Mouse (Mus musculus): ENCODE data around the gene Gm6482. TPM values are rescaled to one million over a fixed set of nuclear protein-coding genes. Genes with fewer than 3 reads are reported as not detected.
"Not testable (repeated sequence)": the region's sequence is repeated elsewhere in the genome, so short reads cannot be mapped to it uniquely, and the experiment has no call there.

Gene Gm6482
- total RNA-seq (2022): not detected

DNA sequence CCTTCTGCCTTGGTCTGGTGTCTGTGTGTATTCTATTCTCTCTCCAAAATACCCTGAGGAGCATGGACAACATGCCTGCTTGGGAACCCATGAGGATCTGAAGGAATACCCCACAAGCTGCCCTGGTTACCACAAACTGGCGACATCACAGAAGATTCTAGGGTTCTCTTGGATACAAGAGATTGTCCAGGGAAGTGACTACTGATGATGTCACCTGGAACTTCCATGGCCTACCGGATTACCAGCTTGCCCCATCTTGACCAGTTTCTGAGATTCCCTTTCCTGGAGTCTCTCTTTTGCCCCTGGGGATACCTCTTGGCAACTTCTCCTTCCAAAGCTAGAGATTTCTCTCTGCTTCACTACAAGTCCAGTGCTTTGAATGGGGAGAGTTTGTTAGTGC, at the start of gene Gm6482:
TSS of gene Gm6482 (minus strand) at position 101 of the 400 bp plus-strand sequence.
- not testable (repeated sequence) for DNase-seq

DNA sequence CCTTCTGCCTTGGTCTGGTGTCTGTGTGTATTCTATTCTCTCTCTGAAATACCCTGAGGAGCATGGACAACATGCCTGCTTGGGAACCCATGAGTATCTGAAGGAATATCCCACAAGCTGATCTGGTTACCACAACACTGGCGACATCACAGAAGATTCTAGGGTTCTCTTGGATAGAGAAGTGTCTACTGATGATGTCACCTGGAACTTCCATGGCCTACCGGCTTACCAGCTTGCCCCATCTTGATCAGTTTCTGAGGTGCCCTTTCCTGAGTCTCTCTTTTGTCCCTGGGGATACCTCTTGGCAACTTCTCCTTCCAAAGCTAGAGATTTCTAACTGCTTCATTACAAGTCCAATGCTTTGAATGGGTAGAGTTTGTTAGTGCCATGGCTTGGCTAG, 45.3 kb upstream of the Gm6482 start, which contains the start of gene Gm7954:
TSS of gene Gm7954 (minus strand) at position 101 of the 400 bp plus-strand sequence.
- not testable (repeated sequence) for DNase-seq

DNA sequence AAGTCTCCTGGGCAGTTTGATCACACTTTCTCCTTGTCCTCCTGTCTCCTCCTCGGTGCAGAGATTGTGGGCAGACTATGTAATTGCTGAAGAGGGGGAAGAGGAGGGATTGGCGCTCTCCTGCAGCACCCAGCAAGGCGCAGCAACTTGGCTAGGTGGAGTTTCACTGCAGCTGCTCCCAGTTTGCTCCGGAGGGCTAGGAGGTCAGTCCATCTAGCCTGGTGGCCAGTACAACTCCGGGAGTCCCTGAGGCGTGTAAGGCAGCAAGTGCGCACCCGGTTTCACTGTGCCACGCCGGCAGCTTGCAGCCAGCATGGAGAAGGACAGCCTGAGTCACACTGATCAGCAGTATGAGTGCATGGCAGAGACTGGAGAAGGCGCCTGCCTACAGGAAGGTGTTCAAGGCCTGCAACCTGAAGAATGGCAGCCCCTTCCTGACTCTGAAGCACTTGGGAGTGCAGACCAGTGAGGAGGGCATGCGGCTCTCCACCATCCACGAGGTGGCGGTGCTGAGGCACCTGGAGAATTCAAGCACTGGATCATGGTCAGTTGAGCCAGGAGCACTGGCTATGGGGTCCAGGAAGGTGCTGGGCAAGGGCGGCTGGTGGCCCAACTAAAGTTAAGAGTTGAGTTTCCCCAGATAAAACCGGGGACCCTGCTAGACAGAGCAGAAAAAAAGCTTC, 17.5 kb upstream of the Gm6482 start:
- DNase-seq: not testable (repeated sequence)

DNA sequence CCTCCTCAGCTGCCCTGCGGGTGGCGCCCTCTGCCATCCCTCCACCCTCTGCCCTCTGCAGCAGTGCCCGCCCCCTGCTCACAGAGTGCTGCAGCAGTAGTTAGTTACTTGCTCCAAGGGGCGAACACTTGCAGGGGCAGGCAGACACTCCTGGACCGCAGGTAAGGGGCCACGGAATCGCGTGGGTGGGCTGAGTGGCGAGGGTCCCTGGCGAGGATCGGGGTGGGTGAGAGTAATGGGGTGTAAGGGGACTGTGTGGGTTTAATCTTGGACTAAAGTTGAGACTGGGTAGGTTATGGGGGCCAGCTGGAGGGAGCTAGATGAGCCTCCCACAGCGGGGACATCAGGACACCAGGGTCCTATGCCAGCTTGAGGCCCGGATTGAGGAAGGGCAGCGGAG, 16.6 kb upstream of the Gm6482 start:
- DNase-seq: not testable (repeated sequence)

DNA sequence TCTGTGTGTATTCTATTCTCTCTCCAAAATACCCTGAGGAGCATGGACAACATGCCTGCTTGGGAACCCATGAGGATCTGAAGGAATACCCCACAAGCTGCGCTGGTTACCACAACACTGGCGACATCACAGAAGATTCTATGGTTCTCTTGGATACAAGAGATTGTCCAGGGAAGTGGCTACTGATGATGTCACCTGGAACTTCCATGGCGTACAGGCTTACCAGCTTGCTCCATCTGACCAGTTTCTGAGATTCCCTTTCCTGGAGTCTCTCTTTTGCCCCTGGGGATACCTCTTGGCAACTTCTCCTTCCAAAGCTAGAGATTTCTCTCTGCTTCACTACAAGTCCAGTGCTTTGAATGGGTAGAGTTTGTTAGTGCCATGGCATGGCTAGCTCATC, 21.8 kb downstream of the Gm6482 start, which contains the start of gene Gm7945:
TSS of gene Gm7945 (minus strand) at position 101 of the 400 bp plus-strand sequence.
- DNase-seq: not testable (repeated sequence)

Other genes with a start within 250 kb of the Gm6482 start
- gene Sftpd, start 223.1 kb downstream of the Gm6482 start, total RNA-seq (2022): not detected
- gene Gm2832, start 129.5 kb downstream of the Gm6482 start, total RNA-seq (2022): not detected
- gene Gm5798, start 59.7 kb downstream of the Gm6482 start, total RNA-seq (2022): not detected
- not detected for gene Gm7945, start 21.9 kb downstream of the Gm6482 start, total RNA-seq (2022)
- gene Gm7954, start 45.2 kb upstream of the Gm6482 start, total RNA-seq (2022): not detected
- gene Gm3486, start 81.2 kb upstream of the Gm6482 start, total RNA-seq (2022): not detected
- gene Gm7970, start 147.3 kb upstream of the Gm6482 start, total RNA-seq (2022): not detected
- gene 1700049E17Rik2, start 164.9 kb upstream of the Gm6482 start, total RNA-seq (2022): not detected
- gene Gm3072, start 216.3 kb upstream of the Gm6482 start, total RNA-seq (2022): not detected
- gene Gm3676, start 238.2 kb upstream of the Gm6482 start, total RNA-seq (2022): not detected

Data from adrenal gland, adult 8-10 months (tissue).